Mouse (Mus musculus) large intestine, adult 2 months (tissue): ENCODE measurements around the gene Zc3h4. TPM values are rescaled to one million over a fixed set of nuclear protein-coding genes. Genes with fewer than 3 reads are reported as not detected.

ENCODE experiments used
- DNase-seq: peaks from one replicate; pipeline ENCODE4 v3.0.0-alpha.2; 2012; ENCODE audit warnings: low read depth, low spot score
- WGBS: fragments of 180-500 bp; shearing (Covaris S2); methylation state at CpG from one replicate; pipeline ENCODE4 v1.1.7; 2018; 5-methylcytosine and 5-hydroxymethylcytosine counted together
- polyA plus RNA-seq: library from polyadenylated mRNA; depleted of rRNA; stranded (reverse); fragments of >200 nt; gene quantifications from 2 replicates; pipeline ENCODE4 v1.2.3, GENCODE M21; 2012

The Zc3h4 gene
- polyA plus RNA-seq, 1 experiment, result 21.8 TPM

GRCm38 (mm10) chr7:16399098-16399819 is 1.5 kb upstream of the Zc3h4 start:
- DNase-seq, result no peak
- under 1% methylated on average over 31 of the region's 31 CpGs for WGBS

GRCm38 (mm10) chr7:16399820-16400688 is 656 bp upstream of the Zc3h4 start:
- WGBS, result under 1% methylated on average over 76 of the region's 77 CpGs
- no peak for DNase-seq

GRCm38 (mm10) chr7:16401991-16402431 is 1.3 kb downstream of the Zc3h4 start:
- DNase-seq, result no peak
- WGBS, result under 1% methylated on average over 17 of the region's 17 CpGs

- no peak for DNase-seq
- WGBS, result 2% methylated on average over 9 of the region's 9 CpGs
Measured at GRCm38 (mm10) chr7:16402449-16402848, 1.7 kb downstream of the Zc3h4 start.

GRCm38 (mm10) chr7:16402968-16403948 is 2.5 kb downstream of the Zc3h4 start:
- WGBS, result 18% methylated on average over 21 of the region's 21 CpGs
- no peak for DNase-seq

GRCm38 (mm10) chr7:16404315-16405072 is 3.8 kb downstream of the Zc3h4 start:
- no peak for DNase-seq
- WGBS, result 35% methylated on average over 3 of the region's 3 CpGs

- no peak for DNase-seq
- 6% methylated on average over 2 of the region's 2 CpGs for WGBS
Measured at GRCm38 (mm10) chr7:16405073-16405455, 4.4 kb downstream of the Zc3h4 start.

GRCm38 (mm10) chr7:16405516-16406351 is 5.0 kb downstream of the Zc3h4 start:
- 1% methylated on average over 11 of the region's 11 CpGs for WGBS
- DNase-seq, result no peak

- 91% methylated on average over 3 of the region's 3 CpGs for WGBS
Measured at GRCm38 (mm10) chr7:16406978-16407377, 6.3 kb downstream of the Zc3h4 start.

GRCm38 (mm10) chr7:16411100-16411499 is 10.4 kb downstream of the Zc3h4 start:
- whole genome bisulfite sequencing, result 88% methylated on average over 5 of the region's 5 CpGs
- DNase-seq, result no peak

More at GRCm38 (mm10) chr7:16406978-16407377, 6.3 kb downstream of the Zc3h4 start:
- no peak for DNase-seq

- WGBS, result 83% methylated on average over 8 of the region's 8 CpGs
- DNase-seq, result no peak
Measured at GRCm38 (mm10) chr7:16412220-16412896, 11.6 kb downstream of the Zc3h4 start.

GRCm38 (mm10) chr7:16412930-16413329 is 12.2 kb downstream of the Zc3h4 start:
- DNase-seq, result no peak
- 85% methylated on average over 2 of the region's 2 CpGs for WGBS

- 28% methylated on average over 3 of the region's 3 CpGs for WGBS
- DNase-seq, result no peak
Measured at GRCm38 (mm10) chr7:16415426-16415825, 14.7 kb downstream of the Zc3h4 start.

- no peak for DNase-seq
- WGBS, result 34% methylated on average over 10 of the region's 10 CpGs
Measured at GRCm38 (mm10) chr7:16417141-16417771, 16.5 kb downstream of the Zc3h4 start.

- WGBS, result 54% methylated on average over 5 of the region's 5 CpGs
- DNase-seq, result no peak
Measured at GRCm38 (mm10) chr7:16418713-16419112, 18.0 kb downstream of the Zc3h4 start.

GRCm38 (mm10) chr7:16420493-16421118 is 19.9 kb downstream of the Zc3h4 start:
- no peak for DNase-seq
- WGBS, result 53% methylated on average over 8 of the region's 8 CpGs
